Mouse (Mus musculus): Measurements from ENCODE around the gene Mrgprb4. TPM values are rescaled to one million over a fixed set of nuclear protein-coding genes. Genes with fewer than 3 reads are reported as not detected.

The Mrgprb4 gene
- not detected for polyA plus RNA-seq (2014; fragmentation: Illumina TruSeq; extraction: RNeasy Lipid Tissue Mini Kit (QIAGEN cat#74804); ENCODE audit: low read depth, low replicate concordance)

DNA sequence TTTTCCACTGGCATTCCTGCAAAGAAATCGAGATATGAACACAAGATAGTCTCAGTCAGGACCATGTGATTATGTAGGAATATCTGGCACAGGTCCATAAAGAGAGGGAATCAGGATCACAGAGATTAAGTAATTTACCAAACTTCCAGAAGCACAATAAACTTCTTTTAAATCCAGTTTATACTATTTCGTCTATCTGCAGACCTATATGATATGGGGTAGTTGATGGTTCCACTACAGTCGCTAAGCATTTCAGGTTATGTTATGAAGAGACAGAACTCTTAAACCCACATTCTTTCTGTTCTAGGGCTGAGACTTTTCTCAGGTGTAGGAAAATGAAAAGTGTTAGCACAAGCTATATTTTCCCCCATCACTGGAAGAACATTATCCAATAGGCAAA lies at the start of gene Mrgprb4:
Gene Mrgprb4, minus strand, starts transcription at position 101 of the 400 bp plus-strand sequence.

DNA sequence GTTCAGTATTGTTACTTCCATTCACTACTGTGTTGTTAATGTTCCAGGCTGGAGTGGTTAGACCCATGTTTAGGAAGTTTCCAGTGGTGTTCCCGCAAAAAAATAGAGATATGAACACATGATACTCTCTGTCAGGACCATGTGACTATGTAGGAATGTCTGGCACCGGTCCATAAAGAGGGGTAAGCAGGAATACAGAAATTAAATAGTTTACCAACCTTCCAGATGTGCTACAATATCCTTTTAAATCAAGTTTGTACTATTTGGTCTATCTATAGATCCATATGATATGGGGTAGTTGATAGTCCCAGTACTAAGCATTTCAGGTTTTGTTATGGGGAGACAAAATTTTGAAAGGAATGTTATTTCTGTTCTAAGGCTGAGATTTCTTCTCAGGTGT lies 30.2 kb downstream of the Mrgprb4 start, which contains the start of gene Mrgprb5:
Gene Mrgprb5, minus strand, starts transcription at position 101 of the 400 bp plus-strand sequence.

Other genes with a start within 250 kb of the Mrgprb4 start
- gene Mrgpra4, start 217.2 kb downstream of the Mrgprb4 start, polyA plus RNA-seq (2014; fragmentation: Illumina TruSeq; extraction: RNeasy Lipid Tissue Mini Kit (QIAGEN cat#74804); ENCODE audit: low read depth, low replicate concordance): not detected
- not detected for gene Mrgprx1, start 171.7 kb downstream of the Mrgprb4 start, polyA plus RNA-seq (2014; fragmentation: Illumina TruSeq; extraction: RNeasy Lipid Tissue Mini Kit (QIAGEN cat#74804); ENCODE audit: low read depth, low replicate concordance)
- not detected for gene Mrgprb5, start 30.3 kb downstream of the Mrgprb4 start, polyA plus RNA-seq (2014; fragmentation: Illumina TruSeq; extraction: RNeasy Lipid Tissue Mini Kit (QIAGEN cat#74804); ENCODE audit: low read depth, low replicate concordance)
- not detected for gene Mrgprb8, start 189.2 kb upstream of the Mrgprb4 start, polyA plus RNA-seq (2014; fragmentation: Illumina TruSeq; extraction: RNeasy Lipid Tissue Mini Kit (QIAGEN cat#74804); ENCODE audit: low read depth, low replicate concordance)